Mouse (Mus musculus) granulocyte monocyte progenitor cell, adult 5-6 weeks (primary cell): ENCODE data around the gene Efna4. TPM values are rescaled to one million over a fixed set of nuclear protein-coding genes. Genes with fewer than 3 reads are reported as not detected.

ENCODE experiments used
- ATAC-seq: replicated peaks from 2 replicates; pipeline ENCODE4 v1.8.0; 2016; ENCODE audit warnings: mild to moderate bottlenecking, moderate TSS enrichment, inconsistent platforms; ENCODE audit not compliant: poor library complexity, severe bottlenecking
- total RNA-seq, 2 experiments: library from RNA; stranded (forward) in 1 of 2; stranded (reverse) in 1 of 2; fragments of 200-712, 200-1000 nt in 1 of 2; fragments of >200 nt in 1 of 2; fragmentation: Nextera tagmentation in 1 of 2; gene quantifications; 2 replicates each; pipeline ENCODE4 v1.2.3; 2014 to 2017

Gene Efna4
- total RNA-seq, 2 experiments from 2014 or later: 2.1 TPM; not detected in 1

DNA sequence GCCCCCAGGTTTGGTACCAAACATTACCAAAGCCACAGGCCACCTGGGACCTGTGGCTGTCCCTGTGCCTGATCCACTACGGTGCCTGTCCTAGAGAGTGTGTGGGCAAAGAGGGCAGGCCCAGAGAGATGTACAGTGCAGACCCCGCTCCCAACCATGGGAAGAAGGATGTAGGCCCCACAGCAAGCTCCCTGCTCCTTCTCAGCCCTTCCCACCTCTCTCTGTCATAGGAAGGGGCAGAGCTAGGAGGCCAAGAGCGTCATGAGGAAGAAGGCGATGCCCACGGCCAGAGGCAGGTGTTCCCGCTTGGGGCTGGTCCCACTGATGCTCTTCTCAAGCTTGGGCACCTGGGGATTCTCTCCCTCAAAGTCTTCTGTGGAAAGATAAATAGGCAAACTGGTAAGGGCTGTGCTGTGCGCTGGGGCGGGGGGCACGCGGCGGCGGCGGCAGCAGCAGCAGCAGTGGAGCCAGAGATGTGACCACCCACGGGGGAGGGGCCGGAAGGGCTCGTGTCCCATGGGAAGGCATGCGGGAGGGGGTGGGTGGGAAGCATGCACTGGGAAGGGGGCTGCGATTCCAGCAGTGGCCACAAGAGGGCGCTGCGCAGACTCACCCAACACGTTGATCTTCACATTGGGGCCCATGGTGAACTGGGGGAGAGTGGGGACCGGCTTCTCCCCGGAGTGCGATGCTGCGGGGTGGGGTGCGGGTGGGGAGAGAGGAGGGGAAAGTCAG is 22.5 kb downstream of the Efna4 start:
- ATAC-seq: peak; percentile 42; the same call in 1 of the 2 replicates

DNA sequence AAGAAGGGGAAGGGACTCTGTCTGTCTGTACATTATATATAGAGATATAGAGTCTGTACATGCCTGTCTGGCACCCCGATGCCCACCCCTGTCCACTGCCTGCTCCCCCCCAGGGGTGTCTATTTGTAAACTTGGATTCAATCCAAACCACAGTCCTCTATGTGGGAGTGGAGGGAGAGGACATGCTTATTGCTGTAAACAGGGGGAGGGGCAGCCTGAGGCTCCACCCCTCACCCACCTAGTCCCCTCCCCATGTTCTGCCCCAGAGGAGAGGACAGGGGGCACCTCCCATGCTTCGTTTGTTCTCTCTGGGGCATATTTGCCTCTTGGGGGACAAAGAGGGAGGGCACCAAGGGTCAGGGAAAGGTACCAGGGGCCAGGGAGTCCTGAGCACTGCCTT is 23.0 kb downstream of the Efna4 start:
- ATAC-seq: no peak

DNA sequence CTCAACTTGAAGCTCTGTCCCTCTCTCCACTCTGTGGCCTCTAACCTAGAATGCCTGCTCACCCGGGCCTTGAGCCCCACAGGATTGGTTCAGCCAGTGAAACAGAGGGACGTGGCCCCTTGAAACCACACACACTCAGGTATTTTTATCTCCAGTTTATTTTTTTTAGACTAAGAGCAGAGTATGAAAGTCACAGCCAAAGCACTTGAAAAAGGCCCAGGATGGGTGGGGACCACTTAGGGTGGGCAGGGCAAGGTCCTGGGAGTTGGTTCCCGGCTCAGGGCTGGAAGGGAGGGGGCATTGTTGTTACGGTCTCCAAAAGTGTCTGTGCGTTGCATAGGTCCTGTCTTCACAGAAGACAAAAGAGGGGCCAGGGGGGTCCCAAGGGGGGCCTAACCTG is 23.5 kb downstream of the Efna4 start:
- no peak for ATAC-seq

DNA sequence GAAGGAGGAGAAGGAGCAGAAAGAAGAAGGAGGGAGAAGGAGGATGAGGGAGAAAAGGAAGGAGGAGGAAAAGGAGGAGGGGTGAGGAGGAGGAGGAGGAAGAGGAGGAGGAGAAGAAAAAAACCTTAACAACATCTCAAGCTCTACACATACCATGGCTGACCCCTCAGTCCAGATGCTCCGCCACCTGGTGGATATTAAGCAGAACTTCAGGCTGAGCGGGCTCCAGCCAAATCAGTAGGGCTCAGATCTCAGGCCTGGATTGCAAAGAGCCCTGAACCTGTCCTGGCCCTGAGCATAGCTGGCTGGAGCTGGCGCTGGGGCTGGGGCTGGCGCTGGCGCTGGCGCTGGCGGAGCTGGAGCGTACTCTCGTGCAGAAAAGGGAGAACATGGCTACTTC is 29.7 kb downstream of the Efna4 start:
- peak; percentile 87 for ATAC-seq

DNA sequence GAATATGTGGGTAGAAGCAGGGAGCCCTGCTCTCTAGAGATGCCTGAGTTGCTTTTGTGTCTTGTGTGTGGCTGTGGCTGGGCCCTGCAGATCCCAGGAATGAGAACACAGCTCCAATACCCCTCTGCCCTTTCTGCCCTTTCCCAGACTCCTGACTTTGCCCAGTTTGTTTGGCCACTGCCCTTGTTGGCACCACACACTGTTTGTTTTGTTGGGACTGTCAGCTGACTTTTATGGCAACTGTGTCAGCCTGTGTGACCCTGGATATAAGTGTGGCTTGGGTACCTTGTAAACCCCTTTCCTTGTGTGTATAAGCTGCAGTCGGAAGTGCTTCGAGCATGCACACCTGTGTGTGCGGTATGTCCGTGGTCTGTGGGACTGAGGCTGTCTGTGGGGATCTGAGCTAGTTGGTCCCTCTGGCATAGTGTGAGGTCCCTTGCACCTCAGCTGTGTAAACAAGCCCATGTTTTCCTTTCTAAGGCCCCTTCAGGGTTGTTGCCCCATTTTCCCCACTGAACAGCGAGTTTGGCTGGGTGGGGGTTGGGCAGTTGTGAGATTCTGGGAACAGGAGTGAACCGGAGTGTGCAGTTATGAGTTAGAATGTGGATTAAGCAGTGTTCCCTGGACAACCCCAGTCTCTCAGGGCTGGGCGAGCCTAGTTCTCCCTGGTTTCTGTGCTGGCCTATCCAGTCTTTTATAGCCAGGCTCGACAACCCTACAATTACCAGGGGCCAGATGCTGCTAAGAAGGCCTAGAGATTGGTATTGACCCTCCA is 32.1 kb downstream of the Efna4 start:
- no peak for ATAC-seq

DNA sequence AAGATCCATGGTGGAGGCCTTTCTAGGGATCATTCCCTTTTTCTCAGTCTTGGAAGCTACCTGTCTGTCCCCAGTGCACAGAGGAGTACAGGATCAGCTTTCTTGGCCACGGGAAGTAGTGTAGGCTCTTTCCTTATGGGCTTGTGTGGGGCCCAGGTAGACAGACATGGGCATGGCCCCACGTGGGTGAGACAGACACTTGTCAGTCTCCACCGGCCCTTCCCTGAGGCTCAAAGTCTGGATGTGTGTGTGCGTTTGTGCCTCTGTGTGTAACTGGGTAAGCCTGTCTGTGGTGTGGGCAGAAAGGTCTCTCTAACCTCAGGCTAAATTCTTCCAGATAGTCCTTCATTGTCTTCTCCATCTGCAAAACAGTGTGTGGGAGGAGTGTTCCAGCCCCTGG is 32.7 kb downstream of the Efna4 start:
- ATAC-seq: no peak

DNA sequence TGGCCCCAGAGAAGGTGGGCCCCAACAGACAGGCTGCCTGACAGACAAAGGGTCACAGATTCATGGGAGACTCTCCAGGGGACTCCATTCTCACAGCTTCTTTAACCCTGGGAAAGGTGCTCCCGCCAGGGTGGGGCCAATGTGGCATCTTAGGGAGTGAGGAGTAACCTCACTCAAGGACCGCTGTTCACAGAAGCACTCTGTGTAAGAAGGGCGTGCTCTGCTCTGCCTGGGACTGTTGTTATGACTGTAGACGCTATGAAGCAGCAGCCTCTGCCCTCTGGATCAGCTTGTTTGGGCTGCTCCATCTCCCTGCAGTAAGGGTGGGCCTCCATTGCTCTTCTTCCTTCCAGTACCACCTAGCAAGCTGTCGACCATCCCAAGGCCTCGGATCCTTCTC is 33.4 kb downstream of the Efna4 start:
- no peak for ATAC-seq

DNA sequence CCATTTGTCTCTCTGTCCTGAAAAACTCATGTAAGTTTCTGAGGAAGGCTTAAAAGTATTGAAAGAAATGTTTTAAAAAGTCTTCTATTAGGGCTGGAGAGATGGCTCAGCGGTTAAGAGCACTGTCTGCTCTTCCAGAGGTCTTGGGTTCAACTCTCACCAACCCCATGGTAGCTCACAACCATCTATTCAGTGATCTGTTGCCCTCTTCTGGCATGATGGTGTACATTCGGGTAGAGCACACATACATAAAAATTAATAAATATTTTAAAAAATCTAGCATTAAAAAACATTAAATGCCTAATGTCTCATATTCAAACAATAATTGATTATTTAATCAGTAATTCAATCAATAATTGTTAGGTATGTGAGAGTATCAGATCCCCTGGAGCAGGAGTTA is 37.3 kb downstream of the Efna4 start:
- ATAC-seq: no peak

DNA sequence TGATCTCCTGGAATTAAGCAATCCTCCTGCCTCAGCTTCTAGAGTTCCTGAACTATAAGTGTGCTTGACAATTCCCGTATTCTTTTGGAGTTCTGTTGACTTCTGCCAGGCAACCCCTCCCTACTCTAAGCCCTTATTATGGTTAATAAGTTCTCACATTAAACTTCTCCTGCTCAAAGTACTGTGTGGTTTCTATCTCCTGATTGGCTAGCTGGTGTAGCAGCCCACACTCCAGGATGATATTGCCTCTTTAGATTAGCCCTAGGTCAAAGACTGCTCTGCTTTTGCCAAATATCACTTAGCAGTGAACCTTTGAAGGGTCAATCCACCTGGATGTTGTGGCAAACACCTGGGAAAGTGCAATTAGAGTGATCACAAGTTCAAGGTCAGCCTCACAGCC is 37.8 kb downstream of the Efna4 start:
- no peak for ATAC-seq

DNA sequence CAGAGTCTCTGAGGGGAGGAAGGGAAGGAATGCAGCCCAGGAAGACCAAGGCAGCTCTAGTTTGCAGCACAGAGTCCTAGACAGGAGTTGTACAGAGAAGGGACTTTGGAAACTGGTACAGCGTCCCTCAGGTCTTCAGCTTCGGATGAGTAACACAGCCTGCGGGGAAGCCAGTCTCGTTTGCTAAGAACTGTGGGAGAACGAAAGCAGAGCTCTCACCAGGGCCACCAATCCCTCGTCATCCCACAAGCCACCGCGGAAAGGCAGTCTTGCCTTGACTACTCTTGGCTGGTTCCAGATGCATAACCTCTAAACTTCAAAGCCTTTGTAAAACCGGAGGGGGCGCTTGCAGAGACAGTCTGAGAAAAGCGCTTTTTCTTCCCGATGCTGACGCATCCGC is 38.3 kb downstream of the Efna4 start:
- peak; percentile 44 for ATAC-seq

DNA sequence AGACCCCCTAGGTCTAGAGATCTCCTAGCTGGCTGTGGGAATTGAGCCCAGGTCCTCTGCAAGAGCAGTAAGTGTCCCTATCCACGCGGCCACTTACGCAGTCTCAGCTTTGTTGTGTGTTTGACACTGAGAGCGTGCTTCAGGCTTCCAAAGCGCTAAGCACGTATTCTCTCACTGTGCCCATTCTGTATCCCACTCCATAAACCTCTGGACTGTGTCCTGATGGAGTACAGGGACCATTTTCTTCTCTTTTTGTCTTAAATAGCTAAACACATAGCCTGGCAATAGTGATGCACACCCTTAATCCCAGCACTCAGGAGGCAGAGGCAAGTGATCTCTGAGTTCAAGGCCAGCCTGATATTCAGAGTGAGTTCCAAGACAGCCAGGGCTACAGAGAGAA is 38.9 kb downstream of the Efna4 start:
- ATAC-seq: no peak

DNA sequence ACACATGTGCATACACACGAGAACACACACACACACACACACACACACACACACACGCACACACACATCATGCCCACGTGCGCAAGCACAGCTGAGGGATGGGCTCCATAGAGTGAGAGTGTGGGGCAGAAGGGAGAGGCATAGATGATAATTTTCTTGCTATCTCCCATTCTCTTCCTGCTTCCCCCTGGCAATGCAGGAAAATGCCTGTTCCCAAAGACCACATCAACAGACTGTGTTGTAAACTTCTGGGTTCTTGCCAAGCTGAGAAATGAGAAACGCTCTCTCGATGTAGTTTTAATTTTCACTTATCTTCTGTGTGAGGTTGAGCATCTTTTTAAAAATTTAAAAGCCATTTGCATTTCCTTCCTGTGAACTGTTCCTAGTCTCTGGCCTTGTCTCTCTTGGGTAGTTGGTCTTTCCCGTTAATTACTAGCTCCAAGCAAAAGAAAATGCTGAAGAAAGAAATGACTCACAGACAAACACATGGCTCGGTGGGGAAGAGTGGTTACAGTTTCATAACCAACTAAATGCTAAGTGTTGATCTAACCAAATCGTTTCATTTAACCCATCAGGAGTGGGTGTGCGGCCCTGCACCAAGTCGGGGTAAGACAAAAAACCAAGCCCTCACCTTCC is 40.9 kb downstream of the Efna4 start:
- ATAC-seq: no peak

DNA sequence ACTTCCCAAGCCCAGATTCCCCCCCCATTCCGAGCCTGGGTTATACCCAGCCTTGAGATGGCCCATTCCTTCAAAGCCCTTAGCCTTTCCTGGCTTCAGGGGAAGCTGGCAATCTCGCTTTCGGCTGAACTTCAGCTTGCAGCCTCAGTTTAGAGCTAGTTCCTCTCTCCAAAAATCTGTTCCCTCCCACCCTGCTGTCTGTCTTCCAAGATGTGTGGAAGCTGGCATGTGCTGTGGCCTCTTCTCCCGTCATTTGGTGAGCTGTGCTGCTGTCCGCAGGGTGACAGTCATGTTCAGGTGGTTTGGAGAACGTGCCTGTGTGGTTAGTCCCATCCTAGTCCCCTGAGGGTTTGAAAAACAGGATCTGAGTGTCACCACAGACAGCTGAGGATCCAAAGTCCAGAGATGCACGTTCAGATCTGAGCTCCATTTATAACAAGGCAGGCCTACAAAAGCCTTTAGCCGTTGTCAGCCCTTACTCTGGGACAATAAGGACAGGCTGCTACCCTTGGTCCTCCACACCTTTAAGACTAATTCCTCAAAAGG is 42.1 kb downstream of the Efna4 start:
- ATAC-seq: no peak

DNA sequence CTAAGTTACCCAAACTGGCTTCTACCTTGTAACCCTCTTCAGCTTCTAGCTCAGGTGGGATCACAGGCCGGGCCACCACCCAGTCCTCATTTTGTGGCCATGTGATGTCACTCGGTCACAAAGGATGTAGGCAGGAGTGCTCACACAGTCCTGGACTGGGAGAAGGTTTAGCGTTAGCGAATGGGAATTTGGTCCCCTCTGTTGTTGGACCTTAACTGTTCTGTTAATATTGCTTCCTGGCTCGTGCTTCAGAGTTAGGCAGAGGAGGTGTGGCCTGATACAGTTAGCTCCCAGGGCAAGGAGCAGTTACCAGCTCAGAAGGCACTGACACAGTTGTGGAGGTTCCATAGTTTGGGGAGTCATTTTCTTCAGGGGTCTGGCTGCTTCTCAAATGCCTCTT is 43.6 kb downstream of the Efna4 start:
- no peak for ATAC-seq

DNA sequence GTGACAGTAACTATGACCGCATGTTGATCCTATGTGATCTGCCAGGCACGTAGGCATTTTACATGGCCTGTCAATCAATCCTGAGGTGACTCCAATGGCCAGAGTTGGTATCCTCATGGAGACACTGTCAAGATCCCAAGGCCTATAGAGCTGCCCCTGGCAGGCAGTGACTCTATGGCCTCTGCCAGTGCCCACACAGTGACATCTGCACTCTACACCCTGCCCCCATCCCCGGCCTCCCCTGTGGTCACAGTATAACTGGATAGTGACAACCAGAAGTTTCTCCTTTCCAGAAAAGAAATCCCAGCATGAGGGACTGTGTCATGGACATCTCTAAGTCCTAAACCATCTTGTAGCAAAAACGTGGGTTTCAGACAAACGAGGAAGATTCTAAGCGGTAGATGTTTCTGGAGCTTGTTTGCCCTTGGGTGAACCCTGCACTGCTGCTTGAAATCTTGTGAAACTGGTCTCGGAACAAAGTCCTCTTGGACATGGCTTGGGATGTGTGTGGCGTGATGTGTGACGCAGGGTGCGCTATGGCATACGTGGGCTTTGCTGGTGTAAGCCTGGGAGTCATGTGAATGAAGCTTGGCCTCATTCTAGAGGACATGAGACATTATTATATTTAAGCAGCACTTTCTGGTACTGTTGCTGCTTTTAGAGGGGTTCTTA is 44.4 kb downstream of the Efna4 start:
- ATAC-seq: no peak

DNA sequence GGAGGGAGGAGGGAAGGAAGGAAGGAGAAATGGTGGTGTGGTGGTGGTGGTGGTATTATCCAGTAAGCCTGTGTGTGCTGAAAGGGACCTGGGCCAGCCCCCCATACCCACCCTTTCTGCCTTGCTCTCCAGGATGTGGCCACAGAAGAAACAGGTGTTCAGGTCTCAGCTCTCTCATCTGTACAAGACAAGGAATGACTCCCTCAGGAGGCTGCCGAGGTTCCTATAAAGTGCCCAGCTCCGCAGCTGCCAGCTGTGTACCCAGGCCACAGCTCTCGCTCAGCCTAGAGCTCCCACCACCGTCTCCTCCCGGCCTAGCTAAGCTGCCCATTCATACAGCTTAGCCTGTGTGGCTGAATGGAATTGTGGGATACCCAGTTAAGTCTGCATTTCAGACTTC is 45.5 kb downstream of the Efna4 start:
- ATAC-seq: no peak

DNA sequence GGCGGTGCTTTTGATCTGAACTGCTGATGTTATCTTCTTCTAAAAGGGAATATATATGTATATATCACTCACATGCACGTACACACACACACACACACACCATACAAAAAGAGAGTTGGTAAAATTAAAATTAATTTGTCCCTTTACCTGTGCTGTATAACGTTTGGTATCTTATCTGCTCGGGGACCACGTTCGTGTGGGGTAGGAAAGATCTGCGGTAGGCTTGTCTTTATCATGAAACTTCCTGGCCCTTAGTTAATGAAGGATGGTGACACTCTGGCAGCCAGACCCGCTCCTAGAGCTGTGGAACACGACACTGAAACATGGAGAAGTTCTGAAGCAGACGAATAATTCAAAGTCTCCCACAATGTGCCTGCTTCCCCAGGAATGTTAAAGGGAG is 46.0 kb downstream of the Efna4 start:
- no peak for ATAC-seq

DNA sequence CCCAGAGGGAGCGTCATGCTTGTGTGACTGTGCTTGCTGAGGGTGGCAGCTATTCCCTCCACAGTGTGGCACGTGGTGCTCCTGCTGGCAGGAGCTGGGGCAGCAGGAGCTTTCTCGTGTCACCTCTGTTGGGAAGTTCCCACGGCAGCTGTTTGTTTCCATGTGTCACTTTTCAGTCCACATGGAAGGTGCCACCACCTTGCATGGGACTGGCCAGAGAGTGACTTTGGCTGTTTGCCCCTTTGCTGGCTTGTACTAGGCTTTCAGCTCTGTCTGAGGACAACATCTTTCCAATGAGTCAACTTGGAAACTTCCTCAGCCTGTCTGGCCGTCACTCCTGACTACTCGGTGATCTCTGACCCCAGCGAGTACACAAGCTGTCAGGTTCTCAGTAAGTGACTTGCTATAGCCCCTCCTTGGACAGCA is 49.3 kb downstream of the Efna4 start:
- no peak for ATAC-seq

DNA sequence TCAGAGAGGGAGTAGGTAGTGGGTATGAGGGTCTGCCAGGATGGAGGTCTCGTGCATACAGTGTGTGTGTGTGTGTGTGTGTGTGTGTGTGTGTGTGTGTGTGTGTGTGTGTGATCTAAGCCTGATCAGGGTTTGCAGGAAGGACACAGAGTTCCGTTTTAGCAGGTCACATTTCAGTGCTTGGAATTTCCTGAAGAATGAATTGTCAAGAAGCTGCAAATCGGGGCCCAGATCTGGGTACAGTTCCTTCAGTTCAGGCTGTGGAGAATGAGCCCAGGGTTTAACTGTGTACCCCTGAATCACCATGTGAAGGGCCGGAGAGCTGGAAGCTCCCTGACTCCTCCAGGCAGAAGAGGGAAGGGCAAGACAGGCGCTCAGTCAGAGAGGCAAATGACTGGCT is 50.5 kb downstream of the Efna4 start:
- ATAC-seq: no peak

DNA sequence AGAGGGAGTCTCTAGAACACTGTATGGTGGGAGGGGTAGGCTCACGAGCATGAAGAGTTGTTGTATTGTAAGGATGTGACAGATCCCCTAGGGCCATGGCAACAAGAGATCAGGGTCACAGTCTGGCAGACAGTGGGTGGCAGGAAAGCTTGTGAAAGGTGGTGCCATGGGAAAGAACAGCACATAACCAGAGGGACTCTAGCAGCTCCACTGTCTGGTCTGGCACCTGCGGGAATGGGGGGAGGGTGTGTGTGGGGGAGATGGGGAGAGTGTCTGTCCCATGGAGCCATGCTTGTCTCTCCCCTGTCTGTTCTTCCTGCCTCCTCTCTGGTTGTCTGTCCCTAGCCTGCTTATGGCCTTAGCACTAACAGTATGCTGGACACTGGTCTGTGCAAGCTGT is 52.3 kb downstream of the Efna4 start:
- ATAC-seq: peak; percentile 15; the same call in 1 of the 2 replicates

DNA sequence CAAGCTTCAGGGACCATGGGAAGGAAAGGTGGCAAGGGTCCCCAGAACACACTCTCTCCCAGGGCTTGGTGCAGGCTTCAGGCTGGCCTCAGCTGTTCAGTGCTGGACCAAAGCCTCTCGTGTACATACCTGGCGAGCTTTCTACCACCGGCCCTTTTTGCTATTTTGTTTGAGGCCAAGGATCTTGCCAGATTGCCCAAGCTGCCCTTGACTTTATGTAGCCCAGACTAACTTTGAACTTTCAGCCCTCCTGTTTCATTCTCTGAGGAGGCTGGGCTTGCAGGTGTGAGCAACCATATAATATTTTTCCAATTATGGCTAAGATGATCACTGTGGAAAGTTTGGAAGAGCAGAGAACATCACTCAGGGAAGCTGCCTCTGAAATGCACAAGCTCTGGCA is 53.6 kb downstream of the Efna4 start:
- ATAC-seq: no peak
